Mouse (Mus musculus): ENCODE results near the gene Lelp1. TPM values are rescaled to one million over a fixed set of nuclear protein-coding genes. Genes with fewer than 3 reads are reported as not detected.

The Lelp1 gene
- polyA plus RNA-seq, 1 experiment from 2014 or later, result not detected

GRCm38 (mm10) chr3:92117930-92118329 is 24.6 kb downstream of the Lelp1 start:
- peak; percentile 47; the same call in 1 of the 2 replicates for ATAC-seq (ENCODE audit: insufficient read depth, low FRiP score)
- no peaks in the 10 kb centered on the region for H3K4me1 ChIP-seq (ENCODE audit: control insufficient read depth, insufficient read depth, low read length)
- no peak overlapping the region for H3K4me3 ChIP-seq (replicated peaks; ENCODE audit: low read length)
- H3K9me3 ChIP-seq (replicated peaks; ENCODE audit: control insufficient read depth, low read length), result no peaks in the 10 kb centered on the region
- H3K27ac ChIP-seq (ENCODE audit: low read length), result no peak overlapping the region
- whole genome bisulfite sequencing, result 32% methylated on average over 3 of the region's 3 CpGs
- no peak overlapping the region for H3K9ac ChIP-seq (ENCODE audit: low read length)
- H3K27me3 ChIP-seq (ENCODE audit: control insufficient read depth, insufficient read depth, low read length), result no peaks in the 10 kb centered on the region
- no peak overlapping the region for H3K4me2 ChIP-seq (ENCODE audit: low read depth, low read length)
- no peaks in the 10 kb centered on the region for H3K36me3 ChIP-seq (ENCODE audit: control insufficient read depth, insufficient read depth, low read length)

- Histone ChIP-seq H3K36me3 (ENCODE audit: control insufficient read depth, insufficient read depth, low read length) (no peaks in the 10 kb centered on the region), H3K4me1 (ENCODE audit: control insufficient read depth, insufficient read depth, low read length) (no peaks in the 10 kb centered on the region), H3K27me3 (ENCODE audit: control insufficient read depth, insufficient read depth, low read length) (no peaks in the 10 kb centered on the region), H3K4me3 (replicated peaks; ENCODE audit: low read length) (no peak overlapping the region), H3K4me2 (ENCODE audit: low read depth, low read length) (no peak overlapping the region), H3K9ac (ENCODE audit: low read length) (no peak overlapping the region), H3K27ac (ENCODE audit: low read length) (no peak overlapping the region), H3K9me3 (replicated peaks; ENCODE audit: control insufficient read depth, low read length) (no peaks in the 10 kb centered on the region)
- no peak for ATAC-seq (ENCODE audit: insufficient read depth, low FRiP score)
Measured at GRCm38 (mm10) chr3:92111526-92111925, 31.0 kb downstream of the Lelp1 start.

- Histone ChIP-seq H3K36me3 (ENCODE audit: control insufficient read depth, insufficient read depth, low read length) (no peaks in the 10 kb centered on the region), H3K9me3 (replicated peaks; ENCODE audit: control insufficient read depth, low read length) (no peaks in the 10 kb centered on the region), H3K9ac (ENCODE audit: low read length) (no peak overlapping the region), H3K4me3 (replicated peaks; ENCODE audit: low read length) (no peak overlapping the region), H3K4me1 (ENCODE audit: control insufficient read depth, insufficient read depth, low read length) (no peaks in the 10 kb centered on the region), H3K27me3 (ENCODE audit: control insufficient read depth, insufficient read depth, low read length) (no peaks in the 10 kb centered on the region), H3K27ac (ENCODE audit: low read length) (no peak overlapping the region), H3K4me2 (ENCODE audit: low read depth, low read length) (no peak overlapping the region)
- ATAC-seq (ENCODE audit: insufficient read depth, low FRiP score), result no peak
Measured at GRCm38 (mm10) chr3:92110790-92111189, 31.8 kb downstream of the Lelp1 start.

- no peak overlapping the region for H3K4me2 ChIP-seq (ENCODE audit: low read depth, low read length)
- H3K4me1 ChIP-seq (ENCODE audit: control insufficient read depth, insufficient read depth, low read length), result no peaks in the 10 kb centered on the region
- H3K4me3 ChIP-seq (replicated peaks; ENCODE audit: low read length), result no peak overlapping the region
- H3K36me3 ChIP-seq (ENCODE audit: control insufficient read depth, insufficient read depth, low read length), result no peaks in the 10 kb centered on the region
- H3K9ac ChIP-seq (ENCODE audit: low read length), result no peak overlapping the region
- no peak overlapping the region for H3K27ac ChIP-seq (ENCODE audit: low read length)
- 3% methylated on average over 6 of the region's 6 CpGs for WGBS
- H3K27me3 ChIP-seq (ENCODE audit: control insufficient read depth, insufficient read depth, low read length), result no peaks in the 10 kb centered on the region
- ATAC-seq (ENCODE audit: insufficient read depth, low FRiP score), result no peak
- no peaks in the 10 kb centered on the region for H3K9me3 ChIP-seq (replicated peaks; ENCODE audit: control insufficient read depth, low read length)
Measured at GRCm38 (mm10) chr3:92106582-92106981, 36.0 kb downstream of the Lelp1 start.

Other genes starting within 250 kb of the Lelp1 start
- 2.8 and 7.9 TPM in 2 replicates for gene Pglyrp3, start 128.2 kb downstream of the Lelp1 start, polyA plus RNA-seq (2015; fragmentation: Nextera tagmentation; extraction: Ambion mirVana)
- 3.1 and 4.6 TPM in 2 replicates for gene Lor, start 59.6 kb downstream of the Lelp1 start, polyA plus RNA-seq (2015; fragmentation: Nextera tagmentation; extraction: Ambion mirVana)
- not detected in 2 replicates for gene Prr9, start 18.8 kb downstream of the Lelp1 start, polyA plus RNA-seq (2015; fragmentation: Nextera tagmentation; extraction: Ambion mirVana)
- 33.7 and 51.7 TPM in 2 replicates for gene Sprr2a1, start 73.1 kb upstream of the Lelp1 start, polyA plus RNA-seq (2015; fragmentation: Nextera tagmentation; extraction: Ambion mirVana)
- gene Sprr2a2, start 73.2 kb upstream of the Lelp1 start, polyA plus RNA-seq (2015; fragmentation: Nextera tagmentation; extraction: Ambion mirVana), result 2,249 and 3,769 TPM in 2 replicates
- 142 and 237 TPM in 2 replicates for gene Sprr2a3, start 142.7 kb upstream of the Lelp1 start, polyA plus RNA-seq (2015; fragmentation: Nextera tagmentation; extraction: Ambion mirVana)
- gene Sprr2b, start 173.9 kb upstream of the Lelp1 start, polyA plus RNA-seq (2015; fragmentation: Nextera tagmentation; extraction: Ambion mirVana), result not detected in 2 replicates
- 2.1 and 3.2 TPM in 2 replicates for gene Sprr2d, start 196.4 kb upstream of the Lelp1 start, polyA plus RNA-seq (2015; fragmentation: Nextera tagmentation; extraction: Ambion mirVana)
- not detected in 2 replicates for gene Sprr2e, start 209.4 kb upstream of the Lelp1 start, polyA plus RNA-seq (2015; fragmentation: Nextera tagmentation; extraction: Ambion mirVana)
- not detected in 2 replicates for gene Sprr2f, start 222.4 kb upstream of the Lelp1 start, polyA plus RNA-seq (2015; fragmentation: Nextera tagmentation; extraction: Ambion mirVana)
- gene Sprr2h, start 242.9 kb upstream of the Lelp1 start, polyA plus RNA-seq (2015; fragmentation: Nextera tagmentation; extraction: Ambion mirVana), result 0.39 and 1.3 TPM in 2 replicates